Mouse (Mus musculus): ENCODE measurements around the gene Mgll. TPM values are rescaled to one million over a fixed set of nuclear protein-coding genes. Genes with fewer than 3 reads are reported as not detected.

Mgll gene
- polyA plus RNA-seq (2016; fragmentation: Nextera tagmentation; extraction: Ambion mirVana) = 6.5 and 9.7 TPM in 2 replicates

DNA sequence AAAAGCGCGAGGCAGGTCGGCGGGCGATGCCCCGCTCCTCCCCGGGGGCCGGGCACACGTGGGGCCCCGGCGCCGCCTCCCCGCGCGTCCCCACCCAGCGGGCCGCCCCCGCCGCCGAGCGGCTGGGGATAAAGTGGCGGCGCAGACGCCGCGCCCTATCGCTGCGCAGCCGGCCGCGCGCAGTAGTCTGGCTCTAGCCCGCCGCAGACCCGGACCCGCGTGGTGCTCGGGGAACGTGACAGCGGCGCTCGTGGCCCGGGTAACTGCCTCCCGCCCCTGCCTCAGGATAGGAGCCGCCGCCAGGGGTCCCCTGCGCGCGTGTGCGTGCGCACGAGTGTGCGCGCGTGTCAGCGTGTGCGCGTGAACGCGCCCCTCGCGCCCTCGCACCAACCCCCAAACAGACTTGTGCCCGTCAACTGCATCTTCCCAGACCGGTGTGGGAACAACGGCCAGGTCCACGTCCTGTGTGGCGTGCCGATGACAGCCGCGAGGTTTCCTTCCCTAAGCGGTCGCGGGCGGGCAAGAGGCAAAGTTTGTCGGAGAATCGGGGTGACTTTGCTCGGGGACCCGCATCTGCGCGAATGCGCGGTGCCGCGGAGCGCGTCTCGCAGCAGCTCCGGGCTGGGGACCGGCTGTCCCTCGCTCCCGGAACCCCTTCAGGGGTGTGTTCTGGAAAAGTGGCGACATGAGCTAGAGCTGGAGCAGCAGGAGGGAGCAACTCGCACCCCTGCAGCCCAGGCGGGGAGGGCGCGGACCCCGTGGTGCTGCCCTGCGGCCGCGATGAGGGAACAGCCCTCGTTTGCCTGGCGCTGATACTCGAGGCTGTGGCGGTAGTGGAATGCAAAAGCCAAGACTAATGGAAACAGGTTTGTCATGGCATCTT, at the start of gene Mgll:
Gene Mgll, plus strand, starts transcription at position 100 of the 883 bp plus-strand sequence.
- Histone ChIP-seq H3K36me3 (no peaks in the 10 kb centered on the region), H3K4me2 (replicated peaks) (peak within 1 kb of the TSS; percentile 83), H3K9ac (peak within 1 kb of the TSS; percentile 68), H3K9me3 (replicated peaks) (no peaks in the 10 kb centered on the region), H3K4me3 (peak within 1 kb of the TSS; percentile 56), H3K27me3 (peaks cover 39% of the 10 kb centered on the region), H3K4me1 (peaks cover 7% of the 10 kb centered on the region; the same call in 1 of the 2 replicates), H3K27ac (no peak within 1 kb of the TSS)
- under 1% methylated on average over 103 of the region's 105 CpGs for WGBS
- peak; percentile 87 for ATAC-seq (ENCODE audit: low FRiP score)

DNA sequence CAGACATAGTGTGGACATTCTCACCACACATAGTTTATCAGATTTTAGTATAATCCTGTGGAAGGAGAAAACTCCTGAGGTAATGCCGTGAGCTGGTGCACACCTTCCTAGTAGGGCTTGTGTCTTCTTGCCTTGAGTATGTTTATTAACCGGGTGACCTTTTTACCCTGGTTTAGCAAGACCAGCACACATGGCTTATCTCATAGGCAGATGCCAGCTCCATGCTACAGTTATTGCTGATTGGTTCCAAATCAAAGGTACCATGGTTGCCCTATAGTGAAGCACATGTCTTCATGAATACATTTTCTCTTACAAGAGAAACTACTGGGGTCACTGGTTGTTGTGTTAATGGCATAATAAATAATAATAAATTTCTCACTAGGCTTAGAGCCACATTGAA, 48.4 kb upstream of the Mgll start:
- no peaks in the 10 kb centered on the region for H3K9me3 ChIP-seq (replicated peaks)
- no peaks in the 10 kb centered on the region for H3K36me3 ChIP-seq
- H3K4me3 ChIP-seq = no peak overlapping the region
- H3K4me2 ChIP-seq (replicated peaks) = no peak overlapping the region
- no peak for ATAC-seq (ENCODE audit: low FRiP score)
- no peak overlapping the region for H3K27ac ChIP-seq
- no peaks in the 10 kb centered on the region for H3K4me1 ChIP-seq
- no peaks in the 10 kb centered on the region for H3K27me3 ChIP-seq
- 90% methylated on average over 2 of the region's 2 CpGs for WGBS
- H3K9ac ChIP-seq = no peak overlapping the region

DNA sequence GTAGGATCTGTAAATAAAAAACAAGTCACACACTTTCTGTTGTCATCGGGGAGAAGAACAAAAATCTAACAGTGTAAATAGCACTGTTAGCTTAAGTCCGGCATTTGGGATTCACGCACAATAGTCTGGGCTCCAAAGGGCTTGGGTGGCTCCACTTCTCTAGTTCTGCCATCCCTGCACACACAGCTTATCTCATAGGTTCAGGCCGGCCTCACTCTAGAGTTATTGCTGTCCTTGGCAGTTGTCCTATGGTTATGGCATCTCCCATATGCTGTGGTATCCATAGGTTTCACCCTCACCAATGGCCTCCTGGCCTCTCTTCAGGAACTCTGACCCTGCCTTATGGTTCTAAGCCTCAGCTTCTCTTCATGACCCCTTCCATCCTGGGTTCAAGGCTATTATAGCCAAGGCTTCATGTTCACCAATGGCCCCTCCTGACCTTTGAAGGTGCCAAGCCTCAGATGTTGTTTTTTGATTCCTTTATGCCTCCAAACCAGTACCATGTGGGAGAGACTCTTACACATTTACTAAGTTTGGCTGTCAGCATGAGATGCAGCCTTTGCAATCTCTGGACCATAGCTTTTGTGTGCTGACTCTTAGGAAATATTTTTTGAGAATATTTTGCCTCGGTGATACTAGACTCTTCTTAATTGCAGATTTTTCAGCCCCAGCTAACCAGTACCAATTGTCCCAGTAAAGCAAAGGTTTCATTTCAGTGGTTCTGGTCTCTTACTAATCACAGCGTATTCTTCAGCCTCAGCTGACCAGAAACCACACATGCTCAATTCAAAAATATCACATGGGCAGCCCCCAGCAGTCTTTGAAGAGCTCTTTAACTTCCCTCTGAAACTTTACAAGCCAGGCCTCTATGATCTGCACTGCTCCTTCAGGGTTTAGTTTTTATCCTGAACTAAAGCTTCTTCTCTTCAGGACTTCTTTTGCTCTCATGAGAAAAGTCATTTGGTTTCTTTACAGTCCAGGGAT, 47.2 kb upstream of the Mgll start:
- Histone ChIP-seq H3K4me1 (no peaks in the 10 kb centered on the region), H3K9ac (no peak overlapping the region), H3K4me2 (replicated peaks) (no peak overlapping the region), H3K36me3 (no peaks in the 10 kb centered on the region), H3K27ac (no peak overlapping the region), H3K4me3 (no peak overlapping the region), H3K9me3 (replicated peaks) (no peaks in the 10 kb centered on the region), H3K27me3 (no peaks in the 10 kb centered on the region)
- no peak for ATAC-seq (ENCODE audit: low FRiP score)
- 90% methylated on average over 6 of the region's 6 CpGs for WGBS

DNA sequence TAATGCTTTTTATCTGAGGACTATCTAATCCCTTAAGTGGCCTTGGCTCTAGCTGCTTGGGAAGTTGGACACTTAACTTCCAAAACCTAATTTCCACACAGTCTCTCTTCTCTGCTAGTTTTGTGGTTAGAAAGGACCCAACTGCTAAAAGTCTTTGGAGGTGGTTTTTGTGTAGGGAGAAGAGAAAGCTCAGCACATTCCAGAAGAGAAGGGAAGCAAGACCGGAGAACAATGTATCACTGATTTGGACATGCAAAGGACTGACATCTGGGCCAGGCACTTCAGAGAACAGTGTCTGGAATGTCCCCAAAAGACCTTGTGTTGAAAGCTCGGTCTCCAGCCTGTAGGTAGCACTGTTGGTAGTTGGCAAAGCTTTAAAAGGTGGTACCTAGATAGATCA, 46.5 kb upstream of the Mgll start:
- Histone ChIP-seq H3K4me3 (no peak overlapping the region), H3K36me3 (no peaks in the 10 kb centered on the region), H3K27ac (no peak overlapping the region), H3K9ac (no peak overlapping the region), H3K4me1 (no peaks in the 10 kb centered on the region), H3K27me3 (no peaks in the 10 kb centered on the region), H3K9me3 (replicated peaks) (no peaks in the 10 kb centered on the region), H3K4me2 (replicated peaks) (no peak overlapping the region)
- WGBS = 64% methylated on average over 2 of the region's 2 CpGs
- ATAC-seq (ENCODE audit: low FRiP score) = no peak

DNA sequence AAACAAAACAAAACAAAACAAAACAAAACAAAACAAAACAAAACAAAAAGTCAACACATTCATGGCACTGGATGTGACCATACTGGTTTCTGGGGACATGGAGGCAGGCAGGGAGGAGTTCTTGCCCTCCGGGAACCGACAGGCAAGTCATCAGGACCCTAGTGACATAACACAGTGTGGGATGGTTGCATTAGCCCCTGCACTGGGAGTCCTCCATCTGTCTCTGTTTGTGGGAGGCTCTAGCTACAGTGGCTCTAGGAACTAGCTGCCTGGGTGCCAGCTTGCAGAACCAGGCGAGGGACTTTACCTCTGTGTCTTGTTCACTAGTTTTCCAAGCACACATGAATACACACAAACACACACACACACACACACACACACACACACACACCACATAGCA, 43.2 kb upstream of the Mgll start:
- Histone ChIP-seq H3K4me3 (no peak overlapping the region), H3K27ac (no peak overlapping the region), H3K9ac (no peak overlapping the region), H3K4me1 (0 out of 2 replicates have a peak, but pooled peaks cover 6% of the 10 kb centered on the region), H3K27me3 (no peaks in the 10 kb centered on the region), H3K9me3 (replicated peaks) (no peaks in the 10 kb centered on the region; the same call in 1 of the 2 replicates), H3K4me2 (replicated peaks) (no peak overlapping the region), H3K36me3 (no peaks in the 10 kb centered on the region)
- no peak for ATAC-seq (ENCODE audit: low FRiP score)
- 90% methylated on average over 3 of the region's 3 CpGs for WGBS

DNA sequence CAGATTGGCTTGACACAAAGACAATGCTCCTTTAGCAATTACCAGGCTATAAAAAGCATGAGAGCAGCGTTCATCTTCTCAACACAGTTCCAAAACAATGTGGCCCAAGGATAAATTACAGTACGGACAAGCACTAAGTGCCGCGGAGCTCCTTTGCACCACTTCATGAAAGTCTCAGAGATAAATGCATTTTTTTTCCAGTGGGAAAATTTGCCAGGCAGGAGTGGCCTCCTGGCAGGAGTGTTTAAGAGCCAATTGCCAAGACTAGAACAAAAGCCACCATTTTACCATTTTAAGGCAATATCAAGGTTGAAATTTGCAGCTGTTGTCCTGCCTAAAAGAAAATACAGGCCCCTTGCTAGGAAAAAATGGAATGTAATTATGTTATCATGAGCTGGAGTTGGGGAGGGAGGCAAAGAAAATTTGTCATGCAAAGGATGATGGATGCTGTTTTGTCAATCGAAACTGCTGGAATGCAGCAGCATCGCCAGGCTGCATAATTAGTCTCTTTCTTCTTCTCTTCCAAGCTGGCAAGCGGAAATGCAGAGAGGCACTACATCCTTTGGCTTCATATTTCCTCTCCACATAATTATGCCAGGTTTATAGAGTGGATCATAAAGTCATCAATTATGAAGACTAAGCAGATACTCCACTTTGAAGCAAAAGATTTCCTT, 40.7 kb upstream of the Mgll start:
- Histone ChIP-seq H3K4me3 (no peak overlapping the region), H3K4me2 (replicated peaks) (no peak overlapping the region), H3K9ac (no peak overlapping the region), H3K27me3 (no peaks in the 10 kb centered on the region), H3K27ac (no peak overlapping the region; the same call in 1 of the 2 replicates), H3K4me1 (0 out of 2 replicates have a peak, but pooled peaks cover 6% of the 10 kb centered on the region), H3K36me3 (no peaks in the 10 kb centered on the region), H3K9me3 (replicated peaks) (no peaks in the 10 kb centered on the region; the same call in 1 of the 2 replicates)
- ATAC-seq (ENCODE audit: low FRiP score) = no peak
- WGBS = 54% methylated on average over 7 of the region's 7 CpGs

DNA sequence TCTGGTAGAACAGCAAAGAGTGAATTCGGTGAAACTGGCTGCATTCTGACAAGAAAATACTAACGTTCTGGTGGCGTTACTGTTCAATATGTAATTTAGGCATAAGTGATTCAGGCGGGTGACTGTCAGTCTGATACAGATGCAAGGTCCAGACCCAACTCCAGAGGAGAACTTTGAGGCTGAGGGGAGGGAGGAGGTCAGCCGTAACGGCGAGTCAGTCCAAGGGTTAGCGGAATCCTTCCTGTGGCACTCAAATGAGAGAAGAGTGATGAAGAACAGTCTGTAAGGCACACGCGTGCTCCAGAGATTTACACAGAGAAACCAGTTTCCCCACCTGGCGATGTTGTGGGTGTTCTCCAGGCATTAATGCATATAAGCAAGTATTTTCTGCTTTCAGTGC, 36.0 kb upstream of the Mgll start:
- H3K27me3 ChIP-seq = no peaks in the 10 kb centered on the region
- no peak overlapping the region for H3K4me2 ChIP-seq (replicated peaks)
- no peak overlapping the region for H3K9ac ChIP-seq
- no peak for ATAC-seq (ENCODE audit: low FRiP score)
- H3K27ac ChIP-seq = no peak overlapping the region
- no peak overlapping the region for H3K4me3 ChIP-seq
- H3K4me1 ChIP-seq = 0 out of 2 replicates have a peak, but pooled peaks cover 6% of the 10 kb centered on the region
- WGBS = 94% methylated on average over 11 of the region's 11 CpGs
- no peaks in the 10 kb centered on the region for H3K36me3 ChIP-seq
- H3K9me3 ChIP-seq (replicated peaks) = no peaks in the 10 kb centered on the region; the same call in 1 of the 2 replicates

DNA sequence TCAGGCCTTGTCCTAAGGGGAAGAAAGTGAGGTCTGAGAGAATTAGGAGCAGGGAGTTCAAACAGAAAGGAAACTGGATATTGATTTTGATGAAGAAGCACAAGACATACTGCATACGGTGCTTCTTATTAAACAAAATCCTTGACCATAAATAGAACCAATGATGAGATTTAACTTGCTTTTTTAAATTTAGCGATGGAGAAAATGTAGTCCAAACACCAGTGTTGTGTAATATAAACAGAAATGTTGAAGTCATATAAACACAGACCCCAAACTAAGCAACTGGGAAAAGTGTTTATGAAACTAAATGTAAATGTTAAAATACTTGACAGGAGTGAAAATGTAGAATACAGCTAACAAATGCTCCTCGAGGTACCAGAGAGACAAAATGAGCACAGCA, 35.5 kb upstream of the Mgll start:
- no peak overlapping the region for H3K4me3 ChIP-seq
- H3K4me2 ChIP-seq (replicated peaks) = no peak overlapping the region
- H3K4me1 ChIP-seq = 0 out of 2 replicates have a peak, but pooled peaks cover 3% of the 10 kb centered on the region
- no peaks in the 10 kb centered on the region for H3K27me3 ChIP-seq
- H3K27ac ChIP-seq = no peak overlapping the region
- H3K36me3 ChIP-seq = no peaks in the 10 kb centered on the region
- WGBS = 71% methylated on average over 3 of the region's 3 CpGs
- ATAC-seq (ENCODE audit: low FRiP score) = no peak
- H3K9ac ChIP-seq = no peak overlapping the region
- no peaks in the 10 kb centered on the region; the same call in 1 of the 2 replicates for H3K9me3 ChIP-seq (replicated peaks)

DNA sequence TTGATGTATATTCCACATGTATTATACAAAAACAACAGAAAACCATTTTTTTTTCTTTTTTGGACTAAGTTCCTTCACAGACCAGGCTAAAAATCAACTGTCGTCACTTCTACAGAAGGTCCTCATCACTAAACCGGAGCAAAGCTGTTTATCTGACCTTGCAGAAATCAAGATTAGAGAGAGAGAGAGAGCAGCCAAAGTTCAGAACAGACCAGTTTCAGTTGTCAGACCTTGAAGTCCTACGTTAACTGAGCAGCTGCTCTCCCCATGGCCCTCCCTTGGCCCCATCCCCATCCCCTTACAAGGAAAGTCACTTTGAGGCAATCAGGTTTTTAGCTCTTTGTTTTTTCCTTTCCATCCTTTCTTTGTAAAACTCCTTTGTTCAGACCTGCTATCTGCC, 34.0 kb upstream of the Mgll start:
- ATAC-seq (ENCODE audit: low FRiP score) = no peak
- WGBS = 79% methylated on average over 3 of the region's 3 CpGs

DNA sequence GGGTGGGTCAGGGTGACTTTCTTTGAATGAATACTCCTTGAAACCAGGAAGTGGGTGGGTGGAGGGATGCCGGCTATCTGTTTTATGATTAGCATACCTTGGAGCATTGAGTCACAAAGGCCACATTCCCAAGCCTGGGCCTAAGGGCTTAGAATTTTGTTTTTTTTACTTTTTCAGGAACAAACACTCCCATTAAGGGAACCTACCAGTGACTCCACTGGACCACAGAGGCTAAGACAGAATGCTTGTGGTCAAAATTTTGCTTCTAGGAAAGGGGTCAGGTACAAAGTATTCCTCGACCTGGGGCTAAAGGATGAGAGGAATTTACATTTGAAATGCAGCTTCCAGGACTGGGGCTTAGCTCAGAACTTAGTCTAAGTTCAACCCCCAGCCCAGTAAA, 32.9 kb upstream of the Mgll start:
- H3K4me3 ChIP-seq = no peak overlapping the region
- no peaks in the 10 kb centered on the region for H3K9me3 ChIP-seq (replicated peaks)
- no peak overlapping the region for H3K9ac ChIP-seq
- H3K4me2 ChIP-seq (replicated peaks) = no peak overlapping the region
- H3K36me3 ChIP-seq = no peaks in the 10 kb centered on the region
- no peak for ATAC-seq (ENCODE audit: low FRiP score)
- no peaks in the 10 kb centered on the region for H3K27me3 ChIP-seq
- no peaks in the 10 kb centered on the region for H3K4me1 ChIP-seq
- WGBS = 86% methylated on average over 2 of the region's 2 CpGs
- H3K27ac ChIP-seq = no peak overlapping the region

More for the DNA sequence above, 34.0 kb upstream of the Mgll start:
- no peaks in the 10 kb centered on the region for H3K4me1 ChIP-seq
- H3K27ac ChIP-seq = no peak overlapping the region
- no peaks in the 10 kb centered on the region for H3K27me3 ChIP-seq
- H3K36me3 ChIP-seq = no peaks in the 10 kb centered on the region
- H3K4me3 ChIP-seq = no peak overlapping the region
- H3K9ac ChIP-seq = no peak overlapping the region
- no peaks in the 10 kb centered on the region; the same call in 1 of the 2 replicates for H3K9me3 ChIP-seq (replicated peaks)
- no peak overlapping the region for H3K4me2 ChIP-seq (replicated peaks)

DNA sequence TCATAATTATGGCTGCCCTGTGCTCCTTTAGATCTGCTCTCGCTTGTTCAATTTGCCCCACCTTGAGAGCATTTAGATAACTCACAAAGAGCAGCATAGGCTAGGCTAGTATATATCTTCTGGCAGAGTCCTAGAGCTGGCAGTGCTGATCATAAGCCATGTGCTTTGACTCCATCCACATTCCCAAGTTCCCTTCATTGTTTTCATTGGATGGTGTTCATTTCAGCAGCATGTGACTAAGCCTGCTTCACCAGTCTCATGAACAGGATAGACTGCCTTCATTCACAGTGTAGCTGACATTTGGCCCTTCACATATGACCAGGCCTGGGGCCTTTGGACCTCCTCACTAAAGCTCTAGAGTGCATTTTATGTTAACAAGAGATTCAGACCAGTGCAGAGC, 21.3 kb upstream of the Mgll start:
- H3K4me1 ChIP-seq = no peaks in the 10 kb centered on the region
- no peak overlapping the region for H3K4me2 ChIP-seq (replicated peaks)
- H3K27ac ChIP-seq = no peak overlapping the region
- WGBS = 88% methylated on average over 1 of the region's 1 CpGs
- no peak overlapping the region for H3K4me3 ChIP-seq
- no peaks in the 10 kb centered on the region for H3K36me3 ChIP-seq
- no peaks in the 10 kb centered on the region for H3K27me3 ChIP-seq
- no peak for ATAC-seq (ENCODE audit: low FRiP score)
- H3K9me3 ChIP-seq (replicated peaks) = no peaks in the 10 kb centered on the region
- H3K9ac ChIP-seq = no peak overlapping the region
